Mouse (Mus musculus): ENCODE data around the gene Wwc2. TPM values are rescaled to one million over a fixed set of nuclear protein-coding genes. Genes with fewer than 3 reads are reported as not detected.
A peak's percentile ranks its signal among the peaks of the same experiment; 100 is the strongest.

Gene Wwc2
- polyA plus RNA-seq, 1 experiment from 2014 or later = 8.8 TPM

DNA sequence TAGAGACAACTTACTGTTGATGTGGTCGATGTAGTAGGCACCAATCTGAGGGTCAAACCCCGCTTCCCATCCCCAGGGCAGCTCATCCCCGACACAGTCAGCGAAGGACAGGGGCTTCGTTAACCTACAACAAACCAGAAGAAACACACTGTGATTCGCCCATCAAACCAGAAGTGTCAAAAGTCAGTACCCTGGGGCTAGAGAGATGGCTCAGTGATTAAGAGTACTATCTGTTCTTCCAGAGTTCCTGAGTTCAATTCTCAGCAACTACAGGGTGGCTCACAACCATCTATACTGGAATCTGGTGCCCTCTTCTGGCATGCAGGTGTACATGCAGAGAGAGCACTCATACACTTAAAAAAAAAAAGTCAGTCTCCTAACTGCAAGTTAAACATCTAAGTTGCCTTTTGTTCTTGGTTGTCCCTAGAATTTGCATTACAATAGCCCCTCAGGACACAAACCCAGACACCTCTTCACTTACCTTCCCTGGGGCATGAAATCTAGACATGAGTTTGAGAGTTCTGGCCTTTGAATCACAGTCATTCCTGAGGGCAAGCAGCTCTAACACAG, 70.1 kb downstream of the Wwc2 start:
- Histone ChIP-seq H3K4me3 (ENCODE audit: low read depth, low read length) (no peak overlapping the region), H3K4me2 (ENCODE audit: low read depth, low read length) (no peak overlapping the region), H3K9me3 (replicated peaks; ENCODE audit: control insufficient read depth, low read length) (no peaks in the 10 kb centered on the region), H3K27me3 (ENCODE audit: control insufficient read depth, insufficient read depth, low read length) (no peaks in the 10 kb centered on the region), H3K9ac (replicated peaks; ENCODE audit: low read length) (no peak overlapping the region), H3K27ac (replicated peaks; ENCODE audit: low read depth, low read length) (no peak overlapping the region), H3K4me1 (ENCODE audit: control insufficient read depth, insufficient read depth, low read length) (no peaks in the 10 kb centered on the region; the same call in 1 of the 2 replicates), H3K36me3 (replicated peaks; ENCODE audit: control insufficient read depth, insufficient read depth, low read depth, low read length) (no peaks in the 10 kb centered on the region)
- ATAC-seq (replicated peaks; ENCODE audit: insufficient number of reproducible peaks, low FRiP score, low TSS enrichment, low read depth) (no peak), DNase-seq (ENCODE audit: low spot score) (no peak)
- WGBS = 93% methylated on average over 6 of the region's 6 CpGs

DNA sequence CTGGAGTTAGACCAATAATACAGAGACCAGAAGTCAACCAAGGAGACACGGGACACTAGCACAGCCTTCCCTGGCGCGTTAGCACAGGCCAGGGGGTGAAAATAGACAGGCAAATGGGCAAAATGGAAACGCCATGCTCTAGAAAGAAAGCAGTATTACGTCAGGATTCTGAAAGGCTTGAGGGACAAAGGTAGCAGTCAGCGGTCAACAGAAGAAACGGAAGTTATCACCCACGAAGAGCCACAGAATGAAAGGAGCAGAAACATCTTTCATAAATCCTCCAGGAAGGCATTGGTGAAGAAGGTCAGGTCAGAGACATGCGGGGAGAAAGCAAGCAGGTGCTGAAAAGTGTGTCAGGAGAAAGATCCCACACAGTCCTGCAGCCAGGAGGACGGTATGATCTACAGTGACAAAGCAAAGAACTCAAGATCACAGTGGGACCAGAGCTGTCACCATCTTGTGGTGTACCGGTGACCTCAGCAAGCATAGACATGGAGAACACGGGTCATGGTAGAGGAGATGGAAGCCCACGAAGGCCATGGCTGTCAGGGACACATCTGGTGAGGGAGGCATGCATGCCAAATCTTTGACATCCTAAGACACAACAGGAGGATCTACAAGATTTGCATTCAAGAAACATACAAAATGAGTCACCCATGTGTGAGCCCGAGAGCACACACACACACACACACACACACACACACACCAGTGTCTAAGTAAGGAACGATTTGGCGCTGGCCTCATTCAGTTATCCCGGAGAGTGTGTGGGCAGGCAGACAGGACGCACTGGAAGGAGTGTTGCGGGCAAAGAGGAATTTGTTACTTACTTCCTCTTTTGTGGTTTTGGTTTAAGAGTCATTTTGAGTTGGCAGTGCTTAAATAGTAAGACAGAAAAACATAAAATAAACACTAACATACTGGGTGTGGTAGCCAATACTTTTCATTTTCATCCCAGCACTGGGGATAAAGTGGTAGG, 73.4 kb downstream of the Wwc2 start:
- Histone ChIP-seq H3K36me3 (replicated peaks; ENCODE audit: control insufficient read depth, insufficient read depth, low read depth, low read length) (no peaks in the 10 kb centered on the region), H3K27ac (replicated peaks; ENCODE audit: low read depth, low read length) (no peak overlapping the region), H3K4me3 (ENCODE audit: low read depth, low read length) (no peak overlapping the region), H3K4me2 (ENCODE audit: low read depth, low read length) (no peak overlapping the region), H3K9me3 (replicated peaks; ENCODE audit: control insufficient read depth, low read length) (no peaks in the 10 kb centered on the region), H3K9ac (replicated peaks; ENCODE audit: low read length) (no peak overlapping the region), H3K4me1 (ENCODE audit: control insufficient read depth, insufficient read depth, low read length) (no peaks in the 10 kb centered on the region), H3K27me3 (ENCODE audit: control insufficient read depth, insufficient read depth, low read length) (no peaks in the 10 kb centered on the region)
- WGBS = 90% methylated on average over 19 of the region's 19 CpGs
- no peak for DNase-seq (ENCODE audit: low spot score)
- no peak for ATAC-seq (replicated peaks; ENCODE audit: insufficient number of reproducible peaks, low FRiP score, low TSS enrichment, low read depth)

- H3K4me3 ChIP-seq (ENCODE audit: low read depth, low read length) = no peak overlapping the region
- ATAC-seq (replicated peaks; ENCODE audit: insufficient number of reproducible peaks, low FRiP score, low TSS enrichment, low read depth) (no peak), DNase-seq (ENCODE audit: low spot score) (no peak)
- no peaks in the 10 kb centered on the region for H3K4me1 ChIP-seq (ENCODE audit: control insufficient read depth, insufficient read depth, low read length)
- 74% methylated on average over 2 of the region's 2 CpGs for WGBS
- H3K9ac ChIP-seq (replicated peaks; ENCODE audit: low read length) = no peak overlapping the region
- H3K9me3 ChIP-seq (replicated peaks; ENCODE audit: control insufficient read depth, low read length) = no peaks in the 10 kb centered on the region
- H3K27ac ChIP-seq (replicated peaks; ENCODE audit: low read depth, low read length) = no peak overlapping the region
- no peaks in the 10 kb centered on the region for H3K27me3 ChIP-seq (ENCODE audit: control insufficient read depth, insufficient read depth, low read length)
- no peaks in the 10 kb centered on the region for H3K36me3 ChIP-seq (replicated peaks; ENCODE audit: control insufficient read depth, insufficient read depth, low read depth, low read length)
- no peak overlapping the region for H3K4me2 ChIP-seq (ENCODE audit: low read depth, low read length)
These were observed 75.2 kb downstream of the Wwc2 start for GRCm38 (mm10) chr8:47915521-47915920.

DNA sequence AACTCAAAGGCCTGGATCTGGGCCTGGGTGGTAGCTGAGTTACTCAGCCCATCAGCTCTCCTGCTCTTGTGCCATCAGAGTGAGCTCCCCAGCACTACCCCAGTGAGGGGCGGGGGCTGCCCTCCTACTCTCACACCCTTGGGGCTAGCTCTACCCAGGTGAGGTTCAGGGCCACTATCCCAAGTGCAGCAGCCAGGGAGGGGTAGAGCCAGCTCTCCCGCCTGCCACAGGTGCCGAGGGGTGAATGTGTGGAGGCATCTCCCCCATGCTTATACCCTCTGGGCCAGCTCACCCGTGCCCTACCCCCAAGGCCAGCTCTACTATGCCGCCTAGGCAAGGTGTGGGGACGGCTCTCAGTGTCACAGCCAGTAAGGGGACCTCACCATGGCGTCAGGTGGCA, 75.8 kb downstream of the Wwc2 start:
- no peaks in the 10 kb centered on the region for H3K4me1 ChIP-seq (ENCODE audit: control insufficient read depth, insufficient read depth, low read length)
- no peaks in the 10 kb centered on the region for H3K9me3 ChIP-seq (replicated peaks; ENCODE audit: control insufficient read depth, low read length)
- H3K4me3 ChIP-seq (ENCODE audit: low read depth, low read length) = no peak overlapping the region
- no peaks in the 10 kb centered on the region for H3K27me3 ChIP-seq (ENCODE audit: control insufficient read depth, insufficient read depth, low read length)
- DNase-seq (ENCODE audit: low spot score) (no peak), ATAC-seq (replicated peaks; ENCODE audit: insufficient number of reproducible peaks, low FRiP score, low TSS enrichment, low read depth) (0 out of 2 replicates have a peak, but pooled peaks have one; percentile 18)
- no peak overlapping the region for H3K9ac ChIP-seq (replicated peaks; ENCODE audit: low read length)
- WGBS = 87% methylated on average over 7 of the region's 7 CpGs
- no peaks in the 10 kb centered on the region for H3K36me3 ChIP-seq (replicated peaks; ENCODE audit: control insufficient read depth, insufficient read depth, low read depth, low read length)
- H3K27ac ChIP-seq (replicated peaks; ENCODE audit: low read depth, low read length) = no peak overlapping the region
- no peak overlapping the region for H3K4me2 ChIP-seq (ENCODE audit: low read depth, low read length)

GRCm38 (mm10) chr8:47914161-47914560, 76.6 kb downstream of the Wwc2 start:
- Histone ChIP-seq H3K27ac (replicated peaks; ENCODE audit: low read depth, low read length) (no peak overlapping the region), H3K9ac (replicated peaks; ENCODE audit: low read length) (no peak overlapping the region), H3K4me2 (ENCODE audit: low read depth, low read length) (no peak overlapping the region), H3K9me3 (replicated peaks; ENCODE audit: control insufficient read depth, low read length) (no peaks in the 10 kb centered on the region), H3K4me1 (ENCODE audit: control insufficient read depth, insufficient read depth, low read length) (no peaks in the 10 kb centered on the region), H3K36me3 (replicated peaks; ENCODE audit: control insufficient read depth, insufficient read depth, low read depth, low read length) (no peaks in the 10 kb centered on the region), H3K27me3 (ENCODE audit: control insufficient read depth, insufficient read depth, low read length) (no peaks in the 10 kb centered on the region), H3K4me3 (ENCODE audit: low read depth, low read length) (no peak overlapping the region)
- ATAC-seq (replicated peaks; ENCODE audit: insufficient number of reproducible peaks, low FRiP score, low TSS enrichment, low read depth) (no peak), DNase-seq (ENCODE audit: low spot score) (no peak)
- WGBS = 89% methylated on average over 8 of the region's 8 CpGs

- Histone ChIP-seq H3K9ac (replicated peaks; ENCODE audit: low read length) (no peak overlapping the region), H3K9me3 (replicated peaks; ENCODE audit: control insufficient read depth, low read length) (no peaks in the 10 kb centered on the region), H3K4me3 (ENCODE audit: low read depth, low read length) (no peak overlapping the region), H3K27me3 (ENCODE audit: control insufficient read depth, insufficient read depth, low read length) (no peaks in the 10 kb centered on the region), H3K4me1 (ENCODE audit: control insufficient read depth, insufficient read depth, low read length) (no peaks in the 10 kb centered on the region), H3K36me3 (replicated peaks; ENCODE audit: control insufficient read depth, insufficient read depth, low read depth, low read length) (no peaks in the 10 kb centered on the region), H3K27ac (replicated peaks; ENCODE audit: low read depth, low read length) (no peak overlapping the region), H3K4me2 (ENCODE audit: low read depth, low read length) (no peak overlapping the region)
- no peak for ATAC-seq (replicated peaks; ENCODE audit: insufficient number of reproducible peaks, low FRiP score, low TSS enrichment, low read depth)
- DNase-seq (ENCODE audit: low spot score) = no peak
- WGBS = 89% methylated on average over 9 of the region's 9 CpGs
These were observed 77.1 kb downstream of the Wwc2 start for GRCm38 (mm10) chr8:47913621-47914020.

GRCm38 (mm10) chr8:47909681-47910080, 81.0 kb downstream of the Wwc2 start:
- no peaks in the 10 kb centered on the region for H3K27me3 ChIP-seq (ENCODE audit: control insufficient read depth, insufficient read depth, low read length)
- no peak overlapping the region for H3K27ac ChIP-seq (replicated peaks; ENCODE audit: low read depth, low read length)
- H3K4me3 ChIP-seq (ENCODE audit: low read depth, low read length) = no peak overlapping the region
- no peaks in the 10 kb centered on the region for H3K36me3 ChIP-seq (replicated peaks; ENCODE audit: control insufficient read depth, insufficient read depth, low read depth, low read length)
- no peaks in the 10 kb centered on the region for H3K9me3 ChIP-seq (replicated peaks; ENCODE audit: control insufficient read depth, low read length)
- H3K4me1 ChIP-seq (ENCODE audit: control insufficient read depth, insufficient read depth, low read length) = no peaks in the 10 kb centered on the region
- no peak for ATAC-seq (replicated peaks; ENCODE audit: insufficient number of reproducible peaks, low FRiP score, low TSS enrichment, low read depth)
- WGBS = 98% methylated on average over 11 of the region's 11 CpGs
- H3K4me2 ChIP-seq (ENCODE audit: low read depth, low read length) = no peak overlapping the region
- DNase-seq (ENCODE audit: low spot score) = no peak
- H3K9ac ChIP-seq (replicated peaks; ENCODE audit: low read length) = no peak overlapping the region

GRCm38 (mm10) chr8:47907056-47907455, 83.7 kb downstream of the Wwc2 start:
- H3K9me3 ChIP-seq (replicated peaks; ENCODE audit: control insufficient read depth, low read length) = no peaks in the 10 kb centered on the region

More at GRCm38 (mm10) chr8:47907056-47907455, 83.7 kb downstream of the Wwc2 start:
- H3K4me2 ChIP-seq (ENCODE audit: low read depth, low read length) = no peak overlapping the region
- no peaks in the 10 kb centered on the region for H3K4me1 ChIP-seq (ENCODE audit: control insufficient read depth, insufficient read depth, low read length)
- no peaks in the 10 kb centered on the region for H3K27me3 ChIP-seq (ENCODE audit: control insufficient read depth, insufficient read depth, low read length)
- H3K36me3 ChIP-seq (replicated peaks; ENCODE audit: control insufficient read depth, insufficient read depth, low read depth, low read length) = no peaks in the 10 kb centered on the region
- no peak overlapping the region for H3K27ac ChIP-seq (replicated peaks; ENCODE audit: low read depth, low read length)
- no peak overlapping the region for H3K9ac ChIP-seq (replicated peaks; ENCODE audit: low read length)
- WGBS = 84% methylated on average over 9 of the region's 9 CpGs
- ATAC-seq (replicated peaks; ENCODE audit: insufficient number of reproducible peaks, low FRiP score, low TSS enrichment, low read depth) (no peak), DNase-seq (ENCODE audit: low spot score) (no peak)
- no peak overlapping the region for H3K4me3 ChIP-seq (ENCODE audit: low read depth, low read length)

Measured in embryonic facial prominence, embryonic 11.5 days (tissue).